Mouse (Mus musculus) CH12.LX (cell line): Measurements from ENCODE around the gene Taf1c.

Source experiments
- CTCF ChIP-seq, 2 experiments: IDR thresholded peaks in 1 of 2; conservative IDR thresholded peaks in 1 of 2; 2 replicates each; pipeline ENCODE4 v1.5.1; 2011 to 2012; ENCODE audit warnings: low read depth in 2 of 2, low read length in 2 of 2, improper control_type of control experiment in 1 of 2, inconsistent platforms in 1 of 2, mild to moderate bottlenecking in 1 of 2, moderate library complexity in 1 of 2
- E2F4 ChIP-seq: IDR thresholded peaks from 2 replicates; pipeline ENCODE4 v1.6.1; 2011; ENCODE audit warnings: low read depth, low read length, improper control_type of control experiment; ENCODE audit not compliant: insufficient replicate concordance
- ELF1 ChIP-seq: IDR thresholded peaks from 2 replicates; pipeline ENCODE4 v1.6.1; 2014; ENCODE audit warnings: low read depth, mild to moderate bottlenecking, inconsistent platforms, low read length, improper control_type of control experiment
- EP300 ChIP-seq: IDR thresholded peaks from 2 replicates; pipeline ENCODE4 v1.6.1; 2011; ENCODE audit warnings: low read length, improper control_type of control experiment
- JUND ChIP-seq: conservative IDR thresholded peaks from 2 replicates; pipeline ENCODE4 v1.6.1; 2011; ENCODE audit warnings: low read depth, low read length, improper control_type of control experiment
- MAX ChIP-seq: IDR thresholded peaks from 2 replicates; pipeline ENCODE4 v1.6.1; 2011; ENCODE audit warnings: low read length, improper control_type of control experiment
- NELFE ChIP-seq: IDR thresholded peaks from 2 replicates; pipeline ENCODE4 v1.6.1; 2011; ENCODE audit warnings: low read depth, low read length, improper control_type of control experiment
- NRF1 ChIP-seq: IDR thresholded peaks from 2 replicates; pipeline ENCODE4 v1.6.1; 2014; ENCODE audit warnings: low read depth, mild to moderate bottlenecking, inconsistent platforms, low read length, improper control_type of control experiment, moderate library complexity
- POLR2A ChIP-seq: IDR thresholded peaks from 2 replicates; pipeline ENCODE4 v1.6.1; 2011; ENCODE audit warnings: low read depth, mild to moderate bottlenecking, improper control_type of control experiment, low read length
- USF1 ChIP-seq: IDR thresholded peaks from 2 replicates; pipeline ENCODE4 v1.6.1; 2014; ENCODE audit warnings: low read depth, mild to moderate bottlenecking, inconsistent platforms, low read length, improper control_type of control experiment
- ZC3H11A ChIP-seq: IDR thresholded peaks from 2 replicates; pipeline ENCODE4 v1.6.1; 2012; ENCODE audit warnings: low read depth, mild to moderate bottlenecking, inconsistent platforms, low read length, improper control_type of control experiment
- ZNF384 ChIP-seq: IDR thresholded peaks from 2 replicates; pipeline ENCODE4 v1.6.1; 2012; ENCODE audit warnings: low read depth, low read length, improper control_type of control experiment, inconsistent platforms

DNA sequence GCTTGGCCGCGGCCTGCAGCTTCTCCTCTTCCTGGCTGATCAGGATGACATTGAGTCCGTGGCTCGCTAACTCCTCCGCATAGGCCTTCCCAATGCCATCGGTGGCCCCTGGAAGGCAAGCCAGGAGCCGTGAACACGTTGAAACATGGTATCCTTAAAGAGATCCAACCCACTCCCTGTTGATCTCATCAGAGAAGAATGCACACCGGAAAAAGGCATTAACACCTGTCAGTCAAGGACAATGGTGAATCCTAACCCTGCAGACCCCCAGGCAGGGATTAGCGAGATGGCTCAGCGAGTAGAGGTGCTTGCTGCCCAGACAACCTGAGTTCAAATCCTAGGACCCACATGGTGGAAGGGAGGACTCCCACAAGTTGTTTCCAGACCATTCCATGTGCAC lies 38.7 kb downstream of the Taf1c start:
- TF ChIP-seq CTCF (conservative IDR thresholded peaks at IDR 0.05 in 1 of 2, IDR thresholded peaks at IDR 0.05 in 1 of 2; ENCODE audit: low read depth in 2 of 2, low read length in 2 of 2) (no peak), EP300 (no peak), USF1 (no peak), NRF1 (no peak), POLR2A (no peak), MAX (no peak), NELFE (no peak), ZC3H11A (no peak), ELF1 (no peak), JUND (no peak), ZNF384 (no peak), E2F4 (no peak)
